Comparison of ENCODE assay signal across 27 mouse cellular contexts in the genomic region with DNA sequence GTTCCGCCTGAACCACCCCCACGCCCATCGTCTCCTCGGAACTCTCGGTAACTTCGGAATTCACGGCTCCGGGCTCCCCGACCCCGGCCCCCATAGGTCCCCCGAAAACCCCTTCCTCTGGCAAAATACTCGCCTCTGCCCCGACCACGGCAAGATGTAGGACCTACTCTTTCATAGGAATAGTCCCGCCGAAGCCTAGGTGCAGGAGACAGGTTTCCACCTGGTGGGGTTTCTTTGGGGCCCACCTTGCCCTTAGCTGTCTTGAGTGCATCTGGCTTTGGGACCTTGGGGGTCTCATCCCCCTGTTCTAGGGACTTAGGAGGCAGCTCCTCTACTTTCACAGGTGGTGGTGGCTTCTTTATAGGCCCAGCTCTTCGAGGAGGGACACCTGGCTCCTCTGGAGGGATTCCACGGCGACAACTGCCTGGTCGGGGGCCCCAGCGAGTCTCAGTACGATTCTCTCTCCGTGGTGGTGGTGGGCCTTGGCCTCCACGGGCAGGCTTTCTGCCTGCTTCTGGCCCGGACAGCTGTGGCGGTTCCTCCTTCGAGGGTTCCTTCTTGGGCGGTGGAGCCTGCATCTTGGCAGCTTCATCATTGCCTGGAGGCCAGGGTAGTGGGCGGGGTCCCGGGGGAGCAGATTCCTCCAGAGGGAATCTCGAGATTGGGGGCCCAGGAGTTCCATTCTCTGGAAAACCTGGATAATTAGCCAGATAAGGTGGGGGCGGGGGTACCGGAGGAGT. TPM values are rescaled to one million over a fixed set of nuclear protein-coding genes. Genes with fewer than 3 reads are reported as not detected.
DNase-seq lines count a peak whose midpoint lies in the region; ATAC-seq and TF ChIP-seq lines count a peak whose summit lies in the region.
"Had no signal": no experiment of that assay in that cellular context is flagged by ENCODE, and none has a peak within 500 bp of the region (broad histone marks: within the 10 kb centered on the region; RNA-seq: fewer than 3 reads in every experiment).

No protein-coding gene starts in this region.

- H3K36me3 ChIP-seq in embryonic facial prominence, embryonic 13.5 days, result peaks cover 100% of the 10 kb centered on the region
- peaks cover 100% of the 10 kb centered on the region for H3K36me3 ChIP-seq in embryonic facial prominence, embryonic 10.5 days (replicated peaks)
- peaks cover 100% of the 10 kb centered on the region for H3K36me3 ChIP-seq in heart, embryonic 12.5 days
- peaks cover 100% of the 10 kb centered on the region for H3K36me3 ChIP-seq in midbrain, embryonic 10.5 days
- peaks cover 97% of the 10 kb centered on the region for H3K36me3 ChIP-seq in midbrain, postnatal 0 days (ENCODE audit: insufficient read depth, low read length)
- H3K36me3 ChIP-seq in E14TG2a.4 (ENCODE audit: insufficient read depth, low read length), result peaks cover 100% of the 10 kb centered on the region

- H3K27me3 ChIP-seq in embryonic facial prominence, embryonic 13.5 days, result no peaks in the 10 kb centered on the region
- H3K27me3 ChIP-seq in embryonic facial prominence, embryonic 10.5 days (replicated peaks; ENCODE audit: low read depth, poor library complexity, severe bottlenecking), result no peaks in the 10 kb centered on the region
- H3K27me3 ChIP-seq in heart, embryonic 12.5 days (replicated peaks), result no peaks in the 10 kb centered on the region
- H3K27me3 ChIP-seq in midbrain, embryonic 10.5 days (ENCODE audit: low read depth, poor library complexity, severe bottlenecking), result no peaks in the 10 kb centered on the region
- H3K27me3 ChIP-seq in midbrain, postnatal 0 days (ENCODE audit: insufficient read depth, low read length), result no peaks in the 10 kb centered on the region
- H3K27me3 ChIP-seq in E14TG2a.4 (ENCODE audit: insufficient read depth, low read length), result no peaks in the 10 kb centered on the region
- H3K27me3 ChIP-seq: CH12.LX; embryonic facial prominence, embryonic 12.5 days; embryonic facial prominence, embryonic 15.5 days; forebrain, embryonic 13.5 days had no signal

- TF ChIP-seq CTCF in midbrain, postnatal 0 days (IDR thresholded peaks at IDR 0.05), result no peak
- no peak for TF ChIP-seq CTCF in E14TG2a.4 (conservative IDR thresholded peaks at IDR 0.05; ENCODE audit: low read length)

- H3K4me3 ChIP-seq in embryonic facial prominence, embryonic 13.5 days, result no peak overlapping the region
- no peak overlapping the region for H3K4me3 ChIP-seq in embryonic facial prominence, embryonic 10.5 days
- no peak overlapping the region for H3K4me3 ChIP-seq in heart, embryonic 12.5 days
- peak overlapping the region; percentile 9; the same call in 1 of the 2 replicates for H3K4me3 ChIP-seq in midbrain, embryonic 10.5 days
- H3K4me3 ChIP-seq in midbrain, postnatal 0 days (ENCODE audit: low read depth, low read length), result no peak overlapping the region
- H3K4me3 ChIP-seq in E14TG2a.4 (replicated peaks; ENCODE audit: low read length), result peak overlapping the region; percentile 26; the same call in 1 of the 2 replicates
- H3K4me3 ChIP-seq: embryonic facial prominence, embryonic 12.5 days; embryonic facial prominence, embryonic 15.5 days; erythroblast, embryonic 14.5 days; forebrain, embryonic 13.5 days had no signal

- no peak for DNase-seq in embryonic facial prominence, embryonic 10.5 days (ENCODE audit: low spot score)
- peak; percentile 93 for DNase-seq in heart, adult 11 months
- DNase-seq in midbrain, embryonic 10.5 days (ENCODE audit: low spot score), result no peak
- DNase-seq in midbrain, postnatal 0 days (ENCODE audit: low spot score), result no peak
- DNase-seq: adrenal gland, adult 2 months; adrenal gland, postnatal 10 days; adrenal gland, postnatal 25 days; B cell, adult 2 months; cerebellum, adult 11 months; cerebellum, adult 18-20 months; cerebellum, adult 8-10 months; cerebellum, adult 9-11 months; cerebellum, postnatal 14 days; cerebellum, postnatal 36 days; embryo, embryonic 11 days had no signal

- no peak overlapping the region for H3K4me2 ChIP-seq in embryonic facial prominence, embryonic 13.5 days
- no peak overlapping the region for H3K4me2 ChIP-seq in heart, embryonic 12.5 days
- H3K4me2 ChIP-seq in midbrain, postnatal 0 days (ENCODE audit: low read depth, low read length, poor library complexity, severe bottlenecking), result no peak overlapping the region
- H3K4me2 ChIP-seq: embryonic facial prominence, embryonic 12.5 days; embryonic facial prominence, embryonic 15.5 days; forebrain, embryonic 13.5 days had no signal

- 89% methylated on average over 33 of the region's 33 CpGs for WGBS in embryonic facial prominence, embryonic 13.5 days
- 91% methylated on average over 33 of the region's 33 CpGs for WGBS in embryonic facial prominence, embryonic 10.5 days
- WGBS in heart, embryonic 12.5 days, result 90% methylated on average over 33 of the region's 33 CpGs
- WGBS in midbrain, embryonic 10.5 days, result 92% methylated on average over 33 of the region's 33 CpGs
- 91% methylated on average over 33 of the region's 33 CpGs for WGBS in midbrain, postnatal 0 days

- H3K4me1 ChIP-seq in embryonic facial prominence, embryonic 13.5 days, result peaks cover 24% of the 10 kb centered on the region
- H3K4me1 ChIP-seq in embryonic facial prominence, embryonic 10.5 days, result peaks cover 14% of the 10 kb centered on the region
- H3K4me1 ChIP-seq in heart, embryonic 12.5 days (replicated peaks), result peaks cover 6% of the 10 kb centered on the region
- peaks cover 3% of the 10 kb centered on the region; the same call in 1 of the 2 replicates for H3K4me1 ChIP-seq in midbrain, embryonic 10.5 days
- H3K4me1 ChIP-seq in midbrain, postnatal 0 days (ENCODE audit: insufficient read depth, low read length), result no peaks in the 10 kb centered on the region
- peaks cover 82% of the 10 kb centered on the region for H3K4me1 ChIP-seq in E14TG2a.4 (replicated peaks; ENCODE audit: low read depth, low read length)

- H3K27ac ChIP-seq in embryonic facial prominence, embryonic 13.5 days, result no peak overlapping the region
- H3K27ac ChIP-seq in embryonic facial prominence, embryonic 10.5 days (replicated peaks), result no peak overlapping the region
- H3K27ac ChIP-seq in heart, embryonic 12.5 days (ENCODE audit: poor library complexity, severe bottlenecking), result no peak overlapping the region
- no peak overlapping the region for H3K27ac ChIP-seq in midbrain, embryonic 10.5 days (replicated peaks)
- no peak overlapping the region for H3K27ac ChIP-seq in midbrain, postnatal 0 days (ENCODE audit: low read depth, low read length)
- H3K27ac ChIP-seq: embryonic facial prominence, embryonic 12.5 days; embryonic facial prominence, embryonic 15.5 days; forebrain, embryonic 13.5 days had no signal

- no peak for ATAC-seq in embryonic facial prominence, embryonic 13.5 days (ENCODE audit: insufficient number of reproducible peaks, insufficient read depth, low FRiP score, low TSS enrichment, low read depth)
- ATAC-seq in heart, embryonic 12.5 days (ENCODE audit: insufficient number of reproducible peaks, low FRiP score), result no peak
- no peak for ATAC-seq in midbrain, postnatal 0 days (ENCODE audit: low FRiP score)
- ATAC-seq: CD4-positive, CD25-positive, alpha-beta regulatory T cell, adult 4 months; forebrain, embryonic 13.5 days; forebrain, embryonic 16.5 days had no signal

- H3K9me3 ChIP-seq in embryonic facial prominence, embryonic 13.5 days, result no peaks in the 10 kb centered on the region
- H3K9me3 ChIP-seq in embryonic facial prominence, embryonic 10.5 days, result no peaks in the 10 kb centered on the region
- no peaks in the 10 kb centered on the region for H3K9me3 ChIP-seq in heart, embryonic 12.5 days (replicated peaks)
- no peaks in the 10 kb centered on the region for H3K9me3 ChIP-seq in midbrain, embryonic 10.5 days (replicated peaks)
- H3K9me3 ChIP-seq in midbrain, postnatal 0 days (ENCODE audit: low read length), result no peaks in the 10 kb centered on the region
- H3K9me3 ChIP-seq in E14TG2a.4 (ENCODE audit: low read length), result no peaks in the 10 kb centered on the region
- H3K9me3 ChIP-seq: embryonic facial prominence, embryonic 12.5 days; embryonic facial prominence, embryonic 15.5 days; forebrain, embryonic 13.5 days had no signal

- H3K9ac ChIP-seq in embryonic facial prominence, embryonic 13.5 days, result 0 out of 2 replicates have a peak overlapping the region, but pooled peaks have one; percentile 36
- H3K9ac ChIP-seq in heart, embryonic 12.5 days, result no peak overlapping the region
- no peak overlapping the region for H3K9ac ChIP-seq in midbrain, postnatal 0 days (replicated peaks; ENCODE audit: low read length, poor library complexity, severe bottlenecking)
- H3K9ac ChIP-seq: embryonic facial prominence, embryonic 12.5 days; embryonic facial prominence, embryonic 15.5 days; forebrain, embryonic 13.5 days had no signal

RNA-seq across cellular contexts. Expression of gene Prrc2a, which starts 8.1 kb away (rescaled TPM):
- polyA plus RNA-seq in embryonic facial prominence, embryonic 13.5 days (2015; fragmentation: Nextera tagmentation; extraction: Ambion mirVana), result 193 and 244 TPM in 2 replicates
- 203 and 205 TPM in 2 replicates for polyA plus RNA-seq in embryonic facial prominence, embryonic 10.5 days (2016; fragmentation: Nextera tagmentation; extraction: Ambion mirVana)
- polyA plus RNA-seq in heart, embryonic 12.5 days (2016; fragmentation: Nextera tagmentation; extraction: Ambion mirVana), result 132 and 148 TPM in 2 replicates
- polyA plus RNA-seq in midbrain, embryonic 10.5 days (2016; fragmentation: Nextera tagmentation; extraction: Ambion mirVana), result 173 and 198 TPM in 2 replicates
- 193 and 230 TPM in 2 replicates for total RNA-seq in midbrain, postnatal 0 days (2014; rRNA removed)
- 85.7 and 88.0 TPM in 2 replicates for polyA plus RNA-seq in midbrain, postnatal 0 days (2015; fragmentation: Nextera tagmentation; extraction: Ambion mirVana)

RNA-seq across cellular contexts. Expression of gene Aif1, which starts 19.2 kb away (rescaled TPM):
- 8.1 and 9.8 TPM in 2 replicates for polyA plus RNA-seq in embryonic facial prominence, embryonic 13.5 days (2015; fragmentation: Nextera tagmentation; extraction: Ambion mirVana)
- polyA plus RNA-seq in embryonic facial prominence, embryonic 10.5 days (2016; fragmentation: Nextera tagmentation; extraction: Ambion mirVana), result 2.9 and 3.9 TPM in 2 replicates
- polyA plus RNA-seq in heart, embryonic 12.5 days (2016; fragmentation: Nextera tagmentation; extraction: Ambion mirVana), result 4.3 and 4.4 TPM in 2 replicates
- polyA plus RNA-seq in midbrain, embryonic 10.5 days (2016; fragmentation: Nextera tagmentation; extraction: Ambion mirVana), result 4.0 and 5.8 TPM in 2 replicates
- 1.8 and 4.1 TPM in 2 replicates for total RNA-seq in midbrain, postnatal 0 days (2014; rRNA removed)
- 9.2 and 9.5 TPM in 2 replicates for polyA plus RNA-seq in midbrain, postnatal 0 days (2015; fragmentation: Nextera tagmentation; extraction: Ambion mirVana)
- total RNA-seq: ES-E14 had no signal
- polyA plus RNA-seq: erythroblast, embryonic 14.5 days had no signal

RNA-seq across cellular contexts. Expression of gene Bag6, which starts 21.7 kb away (rescaled TPM):
- polyA plus RNA-seq in embryonic facial prominence, embryonic 13.5 days (2015; fragmentation: Nextera tagmentation; extraction: Ambion mirVana), result 65.1 and 67.8 TPM in 2 replicates
- polyA plus RNA-seq in embryonic facial prominence, embryonic 10.5 days (2016; fragmentation: Nextera tagmentation; extraction: Ambion mirVana), result 73.8 and 77.8 TPM in 2 replicates
- polyA plus RNA-seq in heart, embryonic 12.5 days (2016; fragmentation: Nextera tagmentation; extraction: Ambion mirVana), result 56.1 and 61.6 TPM in 2 replicates
- polyA plus RNA-seq in midbrain, embryonic 10.5 days (2016; fragmentation: Nextera tagmentation; extraction: Ambion mirVana), result 56.6 and 67.4 TPM in 2 replicates
- total RNA-seq in midbrain, postnatal 0 days (2014; rRNA removed), result 330 and 339 TPM in 2 replicates
- 62.3 and 68.9 TPM in 2 replicates for polyA plus RNA-seq in midbrain, postnatal 0 days (2015; fragmentation: Nextera tagmentation; extraction: Ambion mirVana)

RNA-seq across cellular contexts. Expression of gene Apom, which starts 24.8 kb away (rescaled TPM):
- 0.28 and 8.7 TPM in 2 replicates for polyA plus RNA-seq in embryonic facial prominence, embryonic 13.5 days (2015; fragmentation: Nextera tagmentation; extraction: Ambion mirVana)
- 0.40 and 0.69 TPM in 2 replicates for polyA plus RNA-seq in embryonic facial prominence, embryonic 10.5 days (2016; fragmentation: Nextera tagmentation; extraction: Ambion mirVana)
- polyA plus RNA-seq in heart, embryonic 12.5 days (2016; fragmentation: Nextera tagmentation; extraction: Ambion mirVana), result 1.3 and 8.3 TPM in 2 replicates
- 0.53 and 0.66 TPM in 2 replicates for polyA plus RNA-seq in midbrain, embryonic 10.5 days (2016; fragmentation: Nextera tagmentation; extraction: Ambion mirVana)
- total RNA-seq in midbrain, postnatal 0 days (2014; rRNA removed), result 0.44 TPM in 1 of 2 replicates, not detected in the other
- 0.22 TPM in 1 of 2 replicates, not detected in the other for polyA plus RNA-seq in midbrain, postnatal 0 days (2015; fragmentation: Nextera tagmentation; extraction: Ambion mirVana)
- total RNA-seq: adrenal gland, postnatal 25 days; CH12.LX; common myeloid progenitor, adult 5-6 weeks had no signal
- polyA plus RNA-seq: embryonic facial prominence, embryonic 15.5 days had no signal

RNA-seq across cellular contexts. Expression of gene D17H6S53E, which starts 30.5 kb away (rescaled TPM):
- 10.9 and 12.3 TPM in 2 replicates for polyA plus RNA-seq in embryonic facial prominence, embryonic 13.5 days (2015; fragmentation: Nextera tagmentation; extraction: Ambion mirVana)
- polyA plus RNA-seq in embryonic facial prominence, embryonic 10.5 days (2016; fragmentation: Nextera tagmentation; extraction: Ambion mirVana), result 9.6 and 9.7 TPM in 2 replicates
- 8.6 and 8.7 TPM in 2 replicates for polyA plus RNA-seq in heart, embryonic 12.5 days (2016; fragmentation: Nextera tagmentation; extraction: Ambion mirVana)
- 9.5 and 9.6 TPM in 2 replicates for polyA plus RNA-seq in midbrain, embryonic 10.5 days (2016; fragmentation: Nextera tagmentation; extraction: Ambion mirVana)
- total RNA-seq in midbrain, postnatal 0 days (2014; rRNA removed), result 10.7 and 28.0 TPM in 2 replicates
- polyA plus RNA-seq in midbrain, postnatal 0 days (2015; fragmentation: Nextera tagmentation; extraction: Ambion mirVana), result 9.6 and 10.3 TPM in 2 replicates

Comparison
In these comparisons a context has a peak if more than half of its experiments do, and no peak if none do; other contexts are left out.
1. H3K4me3 ChIP-seq: peak in midbrain, embryonic 10.5 days (single experiment) and E14TG2a.4 (single experiment); none in embryonic facial prominence, embryonic 13.5 days (single experiment), embryonic facial prominence, embryonic 10.5 days (single experiment), heart, embryonic 12.5 days (single experiment) and midbrain, postnatal 0 days (single experiment).